In the genomic region with DNA sequence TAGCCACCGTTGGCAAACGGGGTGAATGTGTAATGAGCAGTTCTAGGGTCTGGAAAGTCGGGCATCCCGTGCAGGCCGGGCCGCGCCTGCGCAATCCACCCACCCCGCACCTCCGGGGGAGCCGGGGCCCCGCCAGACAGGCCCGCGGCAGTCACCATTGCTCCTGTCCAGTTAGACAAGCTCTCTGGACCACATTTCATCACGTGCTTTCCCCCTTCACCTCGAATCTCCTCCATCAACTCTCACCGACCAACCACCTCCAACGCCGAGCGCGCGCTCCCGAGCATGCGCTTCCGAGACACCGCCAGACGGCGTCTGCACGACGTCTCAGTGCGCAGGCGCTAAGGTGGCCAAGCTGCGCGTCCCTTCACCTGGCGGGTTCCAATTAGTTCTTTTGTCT, we compare ENCODE assay signal across 8 mouse cellular contexts. TPM values are rescaled to one million over a fixed set of nuclear protein-coding genes. Genes with fewer than 3 reads are reported as not detected.
DNase-seq lines count a peak whose midpoint lies in the region; ATAC-seq lines count a peak whose summit lies in the region.

A gene (minus strand): TSS at position 281 of the 400 bp plus-strand sequence.

- H3K9me3 ChIP-seq in hindbrain, embryonic 16.5 days (ENCODE audit: control insufficient read depth, low read length): no peaks in the 10 kb centered on the region

- peak within 1 kb of the TSS; percentile 86 for H3K9ac ChIP-seq in hindbrain, embryonic 16.5 days (ENCODE audit: low read depth, low read length)

- DNase-seq in R1 (ENCODE audit: low read depth, low spot score): peak; percentile 93
- DNase-seq in cerebellum, postnatal 36 days: peak; percentile 91 to 94
- peak; percentile 75 for DNase-seq in gastrocnemius, adult 18-20 months (ENCODE audit: low spot score)
- peak; percentile 76 for DNase-seq in left cerebral cortex, adult 11 months (ENCODE audit: low spot score)
- peak; percentile 87 for DNase-seq in lung, postnatal 36 days
- DNase-seq in retina, postnatal 1 day: peak; percentile 92
- peak; percentile 93 for DNase-seq in thymus, postnatal 4 days

- WGBS in hindbrain, embryonic 16.5 days: under 1% methylated on average over 35 of the region's 35 CpGs

- H3K27ac ChIP-seq in hindbrain, embryonic 16.5 days (ENCODE audit: low read depth, low read length): peak within 1 kb of the TSS; percentile 90

- H3K4me1 ChIP-seq in hindbrain, embryonic 16.5 days (ENCODE audit: control insufficient read depth, insufficient read depth, low read depth, low read length): peaks cover 4% of the 10 kb centered on the region; the same call in 1 of the 2 replicates

- H3K27me3 ChIP-seq in hindbrain, embryonic 16.5 days (replicated peaks; ENCODE audit: control insufficient read depth, insufficient read depth, low read length): no peaks in the 10 kb centered on the region

- ATAC-seq in hindbrain, embryonic 16.5 days: peak; percentile 98

- peak within 1 kb of the TSS; percentile 61 for H3K4me3 ChIP-seq in hindbrain, embryonic 16.5 days (ENCODE audit: low read length)

- peak within 1 kb of the TSS; percentile 73 for H3K4me2 ChIP-seq in hindbrain, embryonic 16.5 days (ENCODE audit: low read length)

- H3K36me3 ChIP-seq in hindbrain, embryonic 16.5 days (ENCODE audit: control insufficient read depth, insufficient read depth, low read length): peaks cover 3% of the 10 kb centered on the region; the same call in 1 of the 2 replicates

RNA-seq across cellular contexts. Expression of the gene that starts here (rescaled TPM):
- total RNA-seq in gastrocnemius, adult 18-20 months (2021): 10 to 100 TPM; 10.4 to 10.7 TPM
- 7.6 and 8.7 TPM in 2 replicates for polyA plus RNA-seq in hindbrain, embryonic 16.5 days (2015; fragmentation: Nextera tagmentation; extraction: Ambion mirVana)

Comparison
In these comparisons a context has a peak if more than half of its experiments do, and no peak if none do; other contexts are left out.
1. Peak in every context shown above with its lines: DNase-seq, ATAC-seq, H3K4me3 ChIP-seq and H3K27ac ChIP-seq.